Mouse (Mus musculus): Measurements from ENCODE around the gene Adgrl2.

Gene Adgrl2

GRCm38 (mm10) chr3:148920881-148921280 is 69.5 kb downstream of the Adgrl2 start:
- DNase-seq: no peak

DNA sequence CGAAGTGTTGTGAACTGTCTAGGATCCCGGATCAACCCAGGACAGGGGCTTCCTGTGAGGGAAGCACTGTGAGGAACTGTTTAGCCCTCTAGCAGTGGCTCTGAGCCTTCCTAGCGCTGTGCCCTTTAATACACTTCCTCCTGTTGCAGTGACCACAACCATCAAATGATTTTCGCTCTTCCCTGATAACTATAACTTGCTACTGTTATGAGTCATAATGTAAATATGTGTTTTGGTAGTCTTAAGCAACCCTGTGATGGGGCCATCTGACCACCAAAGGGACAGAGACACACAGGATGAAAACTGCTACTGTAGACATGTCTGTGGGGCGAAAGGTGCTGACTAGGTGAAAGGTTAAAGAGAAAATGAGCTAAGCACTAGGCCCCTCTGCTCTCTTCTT is 71.9 kb downstream of the Adgrl2 start:
- no peak for DNase-seq

GRCm38 (mm10) chr3:148917837-148918236 is 72.5 kb downstream of the Adgrl2 start:
- DNase-seq: no peak

DNA sequence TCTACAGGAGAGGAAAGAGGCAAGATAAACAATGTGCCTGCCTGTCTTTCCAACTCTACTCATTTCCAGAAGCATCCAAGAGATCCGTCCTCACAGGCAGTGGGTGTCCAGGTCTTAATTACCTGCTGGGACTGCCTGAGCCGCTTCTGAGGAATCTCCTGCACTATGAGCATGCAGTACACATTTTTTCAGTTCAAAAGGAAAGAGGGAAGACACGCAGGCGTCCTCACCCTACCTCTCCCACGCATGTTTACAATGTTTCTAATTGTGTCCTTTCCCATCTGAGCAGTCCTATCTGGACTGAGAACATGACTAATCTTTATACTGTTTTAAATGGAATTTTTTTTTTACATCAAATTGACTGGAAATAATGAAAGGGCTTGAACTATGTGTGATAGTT is 74.1 kb downstream of the Adgrl2 start:
- DNase-seq: no peak

- DNase-seq: no peak
Observed at GRCm38 (mm10) chr3:148912944-148913684, 77.2 kb downstream of the Adgrl2 start.

DNA sequence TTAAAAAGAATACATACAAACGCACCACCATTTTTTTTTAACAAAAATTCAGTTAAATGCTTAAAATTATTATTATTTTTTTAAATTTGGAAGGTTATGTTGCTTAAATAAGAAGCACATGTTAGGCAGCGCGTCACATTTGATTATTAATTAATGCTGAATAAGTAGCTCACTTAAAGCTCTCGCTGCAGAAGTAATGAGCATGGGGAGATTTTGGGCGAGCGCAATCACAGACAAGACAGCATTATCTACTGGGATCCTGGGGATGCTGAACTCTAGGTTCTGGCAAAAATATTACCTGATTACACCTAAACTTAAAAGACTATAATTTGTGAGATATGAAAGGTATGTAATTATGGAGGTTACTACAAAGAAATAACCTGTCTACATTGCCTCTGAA is 77.8 kb downstream of the Adgrl2 start:
- DNase-seq: no peak

DNA sequence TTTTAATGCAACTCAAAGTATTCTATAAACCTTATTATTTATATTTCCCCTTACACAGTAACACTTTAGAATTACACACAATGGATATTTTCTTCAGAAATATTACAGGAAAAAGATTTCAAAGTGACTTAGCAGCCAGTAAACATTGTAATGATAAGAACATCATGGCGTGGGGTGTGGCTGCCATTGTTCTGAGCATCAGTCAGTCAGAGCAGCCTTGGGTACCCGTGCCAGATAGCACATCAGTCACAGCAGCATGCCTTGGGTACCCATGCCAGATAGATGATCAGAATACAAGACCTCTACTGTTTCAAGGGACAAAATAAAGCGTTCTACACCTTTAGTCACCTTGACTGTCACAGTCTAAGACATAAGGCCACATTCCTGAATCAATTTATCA is 82.5 kb downstream of the Adgrl2 start:
- DNase-seq: no peak

DNA sequence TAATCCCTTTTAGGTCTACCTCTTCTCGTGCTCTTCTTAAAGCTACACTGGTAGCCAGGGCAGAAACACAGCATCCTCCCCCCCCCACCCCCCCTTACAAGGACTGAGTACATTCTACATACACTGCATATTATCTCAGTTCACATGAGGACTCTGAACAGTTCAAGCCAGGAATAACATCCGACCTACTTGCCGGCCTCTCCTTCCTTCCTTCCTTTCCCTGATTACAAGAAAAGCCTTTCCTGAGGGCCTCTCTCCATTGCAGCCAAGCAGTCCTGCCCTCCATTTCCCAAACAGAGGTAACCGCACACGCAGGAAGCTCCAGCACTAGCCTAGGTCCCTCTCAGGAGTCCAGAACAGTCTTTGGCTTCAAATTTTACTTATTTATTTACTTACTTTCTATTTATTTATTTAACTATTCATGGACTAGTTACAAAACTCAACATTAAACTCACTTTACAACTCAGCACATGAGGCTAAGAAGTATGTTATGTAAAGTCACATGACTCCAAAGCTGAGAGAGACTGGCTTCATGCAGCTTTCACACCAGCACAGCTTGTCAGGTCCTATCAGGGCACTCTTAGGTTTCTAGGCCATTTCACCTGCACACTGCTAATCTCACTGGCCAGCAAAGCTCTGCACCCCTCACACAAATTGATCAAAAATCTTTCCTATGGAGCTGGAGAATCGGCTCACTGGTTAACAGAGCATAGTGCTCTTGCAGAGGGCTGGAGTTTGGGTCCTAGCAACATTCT is 83.2 kb downstream of the Adgrl2 start:
- no peak for DNase-seq

DNA sequence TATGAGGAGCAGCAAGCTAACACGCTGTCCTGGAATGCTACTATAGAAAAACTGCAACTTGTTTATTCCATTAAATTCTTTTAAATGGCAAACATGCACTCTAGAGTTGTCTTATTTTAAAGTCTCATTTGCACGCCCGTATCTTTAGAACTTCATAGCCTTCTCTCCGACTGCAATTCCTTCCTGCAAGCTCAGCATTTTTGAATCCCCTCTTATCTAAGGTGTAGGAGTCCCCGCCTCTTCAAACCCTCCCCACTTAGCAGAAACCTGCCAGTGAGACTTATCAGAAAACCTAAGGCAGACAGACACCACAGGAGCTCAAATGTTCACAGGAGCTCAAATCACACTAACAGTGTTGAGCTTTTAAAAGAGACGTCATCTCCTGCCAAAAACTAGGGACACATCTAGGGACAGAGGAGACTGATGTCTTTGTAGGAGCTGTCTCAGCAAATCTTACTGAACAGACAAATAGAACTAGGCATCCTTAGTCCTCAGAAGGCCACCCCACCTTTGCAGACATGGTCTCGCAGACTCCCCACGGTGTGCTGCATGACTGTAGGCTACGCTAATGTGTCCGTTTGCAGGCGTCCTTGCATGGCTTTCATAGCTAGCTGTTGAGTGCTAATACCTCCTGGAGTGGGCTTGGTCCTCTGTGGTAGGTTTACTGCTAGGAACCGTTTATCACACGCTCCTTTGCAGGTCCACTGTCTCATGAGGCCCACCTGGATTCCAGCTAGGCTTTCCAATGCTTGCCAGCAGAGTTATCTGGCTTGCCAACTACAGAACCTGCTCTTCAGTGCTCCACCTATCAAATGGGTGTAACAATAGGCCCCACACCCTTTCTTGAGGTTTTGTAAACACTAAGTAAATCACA is 84.2 kb downstream of the Adgrl2 start:
- DNase-seq: no peak

GRCm38 (mm10) chr3:148905435-148905834 is 84.9 kb downstream of the Adgrl2 start:
- no peak for DNase-seq

GRCm38 (mm10) chr3:148899857-148900256 is 90.5 kb downstream of the Adgrl2 start:
- no peak for DNase-seq

DNA sequence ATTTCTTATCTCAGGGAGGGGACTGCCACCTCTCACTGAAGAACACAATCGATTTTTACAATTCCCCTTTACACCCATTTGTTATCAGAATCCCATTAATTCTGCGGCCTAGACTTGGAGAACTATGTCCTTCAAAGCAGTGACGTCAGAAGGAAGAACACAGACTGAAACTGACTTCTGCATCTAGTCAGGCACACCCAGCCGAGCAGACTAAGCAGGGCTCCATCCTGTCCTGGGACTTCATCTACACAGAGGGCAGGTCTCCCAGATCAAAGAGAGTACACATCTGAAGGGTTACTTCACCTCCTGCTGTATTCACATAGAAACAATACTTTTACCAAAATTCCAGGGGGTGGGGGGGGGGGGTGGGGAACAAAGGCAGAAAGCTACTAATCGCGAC is 90.9 kb downstream of the Adgrl2 start:
- no peak for DNase-seq

- DNase-seq: no peak
Observed at GRCm38 (mm10) chr3:148898535-148899250, 91.7 kb downstream of the Adgrl2 start.

GRCm38 (mm10) chr3:148896281-148896680 is 94.1 kb downstream of the Adgrl2 start:
- DNase-seq: no peak

- DNase-seq: no peak
Observed at GRCm38 (mm10) chr3:148895396-148896109, 94.8 kb downstream of the Adgrl2 start.

- DNase-seq: no peak
Observed at GRCm38 (mm10) chr3:148894867-148895266, 95.5 kb downstream of the Adgrl2 start.

DNA sequence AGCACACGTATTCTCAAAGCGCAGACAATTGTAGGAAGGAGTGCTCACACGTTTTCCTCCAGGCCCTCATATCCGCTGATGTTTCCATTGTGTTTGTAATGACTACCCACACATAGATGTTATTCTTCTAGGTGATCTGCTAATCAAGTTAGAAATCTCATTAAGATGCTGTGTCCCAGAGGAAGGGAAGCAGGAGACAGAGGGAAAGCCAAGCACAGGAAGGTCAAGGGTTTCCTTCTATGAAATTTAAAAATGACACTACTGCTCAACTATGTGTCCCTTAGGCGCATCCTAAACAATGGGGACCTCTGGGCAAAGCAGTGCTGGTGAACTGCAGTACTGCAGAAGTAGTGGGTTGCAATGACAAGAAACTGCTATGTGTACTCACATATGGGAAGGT is 102.5 kb downstream of the Adgrl2 start:
- DNase-seq: no peak

GRCm38 (mm10) chr3:148886956-148887355 is 103.4 kb downstream of the Adgrl2 start:
- DNase-seq: peak; percentile 70

- no peak for DNase-seq
Observed at GRCm38 (mm10) chr3:148885980-148886668, 104.2 kb downstream of the Adgrl2 start.

DNA sequence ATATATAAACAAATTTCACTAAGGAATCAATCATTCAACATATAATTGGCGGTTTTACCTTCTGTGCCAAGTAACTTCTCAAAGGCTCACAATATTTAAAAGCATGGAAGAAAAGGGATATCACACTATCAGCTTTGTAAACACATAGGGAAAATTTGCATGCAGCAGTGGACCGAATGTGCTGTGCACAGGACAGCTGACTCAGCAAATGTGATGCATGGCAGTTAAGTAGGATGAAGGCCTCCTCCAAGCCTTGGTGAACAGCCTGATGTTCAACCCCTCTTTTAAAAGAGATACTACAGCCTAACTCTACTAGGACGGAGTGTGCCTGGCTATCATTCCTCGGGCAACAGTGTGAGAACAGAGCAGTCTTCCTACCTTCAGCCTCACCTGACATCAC is 105.2 kb downstream of the Adgrl2 start:
- no peak for DNase-seq

DNA sequence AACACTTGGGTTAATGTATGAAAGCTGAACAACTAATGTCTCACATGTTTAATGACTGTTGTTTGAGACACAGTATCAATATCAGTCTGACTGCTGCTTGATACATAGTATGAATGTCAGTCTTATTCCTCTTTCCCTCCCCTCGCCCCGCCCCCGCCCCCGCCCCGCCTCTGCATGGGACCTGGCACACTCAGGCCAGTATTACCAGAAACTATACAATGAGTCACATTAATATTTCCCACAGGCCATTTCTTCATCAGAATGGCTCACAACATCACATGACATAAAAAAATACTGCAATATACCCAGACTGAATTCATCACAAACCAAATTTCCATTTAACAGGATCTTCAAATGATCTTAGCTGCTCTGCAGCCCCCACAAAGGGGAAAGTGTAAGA is 108.9 kb downstream of the Adgrl2 start:
- no peak for DNase-seq

DNA sequence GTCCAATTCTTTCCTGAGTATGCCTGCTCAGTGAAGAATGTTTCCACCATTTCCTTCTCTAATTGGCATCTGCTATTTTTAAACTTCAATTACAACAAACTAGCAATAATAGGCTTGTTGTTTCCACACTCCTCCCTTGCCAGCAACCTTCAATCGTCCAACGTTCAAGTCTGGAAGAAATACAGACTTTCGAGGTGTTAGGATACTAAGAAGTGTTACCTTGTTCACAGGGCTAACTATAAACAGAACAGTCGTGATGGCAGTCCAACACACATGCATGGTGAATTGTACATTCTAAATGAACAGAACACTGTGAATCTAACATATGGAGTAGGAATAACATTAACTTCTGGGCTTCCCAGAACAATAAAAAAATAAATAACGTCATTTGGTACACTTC is 117.8 kb downstream of the Adgrl2 start:
- DNase-seq: no peak

Measured in kidney, adult 18-20 months (tissue).